Mouse (Mus musculus): ENCODE measurements around the gene Tlr9.

DNA sequence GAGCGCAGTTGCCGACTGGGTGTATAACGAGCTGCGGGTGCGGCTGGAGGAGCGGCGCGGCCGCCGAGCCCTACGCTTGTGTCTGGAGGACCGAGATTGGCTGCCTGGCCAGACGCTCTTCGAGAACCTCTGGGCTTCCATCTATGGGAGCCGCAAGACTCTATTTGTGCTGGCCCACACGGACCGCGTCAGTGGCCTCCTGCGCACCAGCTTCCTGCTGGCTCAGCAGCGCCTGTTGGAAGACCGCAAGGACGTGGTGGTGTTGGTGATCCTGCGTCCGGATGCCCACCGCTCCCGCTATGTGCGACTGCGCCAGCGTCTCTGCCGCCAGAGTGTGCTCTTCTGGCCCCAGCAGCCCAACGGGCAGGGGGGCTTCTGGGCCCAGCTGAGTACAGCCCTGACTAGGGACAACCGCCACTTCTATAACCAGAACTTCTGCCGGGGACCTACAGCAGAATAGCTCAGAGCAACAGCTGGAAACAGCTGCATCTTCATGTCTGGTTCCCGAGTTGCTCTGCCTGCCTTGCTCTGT is 3.8 kb downstream of the Tlr9 start:
- peak; percentile 40 for TF ChIP-seq CTCF (IDR thresholded peaks at IDR 0.05; ENCODE audit: low read depth)
- TF ChIP-seq EP300 (IDR thresholded peaks at IDR 0.05; ENCODE audit: low read depth) = no peak

Data from liver, postnatal 0 days (tissue).